In genomic region chr19:45736855-45737207, GRCm38 (mm10) we compare ENCODE assay signal across 9 mouse cellular contexts. TPM values are rescaled to one million over a fixed set of nuclear protein-coding genes. Genes with fewer than 3 reads are reported as not detected.
DNase-seq lines count a peak whose midpoint lies in the region; ATAC-seq and TF ChIP-seq lines count a peak whose summit lies in the region.
"Had no signal": no experiment of that assay in that cellular context is flagged by ENCODE, and none has a peak within 500 bp of the region (broad histone marks: within the 10 kb centered on the region; RNA-seq: fewer than 3 reads in every experiment).

No protein-coding gene starts in this region.

- H3K36me3 ChIP-seq in forebrain, embryonic 14.5 days (ENCODE audit: control insufficient read depth, insufficient read depth, low read length) = no peaks in the 10 kb centered on the region
- no peaks in the 10 kb centered on the region for H3K36me3 ChIP-seq in intestine, embryonic 14.5 days (ENCODE audit: control insufficient read depth, insufficient read depth, low read length)
- no peaks in the 10 kb centered on the region for H3K36me3 ChIP-seq in lung, embryonic 14.5 days (ENCODE audit: insufficient read depth)
- no peaks in the 10 kb centered on the region for H3K36me3 ChIP-seq in neural tube, embryonic 15.5 days
- H3K36me3 ChIP-seq: G1E had no signal

- peaks cover 8% of the 10 kb centered on the region for H3K4me1 ChIP-seq in forebrain, embryonic 14.5 days (ENCODE audit: control insufficient read depth, insufficient read depth, low read length)
- peaks cover 5% of the 10 kb centered on the region for H3K4me1 ChIP-seq in intestine, embryonic 14.5 days (replicated peaks; ENCODE audit: control insufficient read depth, insufficient read depth, low read length)
- peaks cover 6% of the 10 kb centered on the region; the same call in 1 of the 2 replicates for H3K4me1 ChIP-seq in lung, embryonic 14.5 days (ENCODE audit: insufficient read depth)
- H3K4me1 ChIP-seq in neural tube, embryonic 15.5 days = peaks cover 21% of the 10 kb centered on the region

- no peak overlapping the region for H3K27ac ChIP-seq in gastrocnemius, adult 2 months
- no peak overlapping the region for H3K27ac ChIP-seq in forebrain, embryonic 14.5 days (ENCODE audit: low read depth, low read length)
- no peak overlapping the region for H3K27ac ChIP-seq in intestine, embryonic 14.5 days (ENCODE audit: low read depth)
- no peak overlapping the region for H3K27ac ChIP-seq in lung, embryonic 14.5 days (ENCODE audit: low read depth)
- H3K27ac ChIP-seq in neural tube, embryonic 15.5 days (replicated peaks) = no peak overlapping the region

- 0 out of 2 replicates have a peak overlapping the region, but pooled peaks have one; percentile 25 for H3K9ac ChIP-seq in forebrain, embryonic 14.5 days (ENCODE audit: low read length)
- H3K9ac ChIP-seq in intestine, embryonic 14.5 days (ENCODE audit: low read length) = no peak overlapping the region
- no peak overlapping the region for H3K9ac ChIP-seq in lung, embryonic 14.5 days
- H3K9ac ChIP-seq in neural tube, embryonic 15.5 days (replicated peaks) = no peak overlapping the region

- TF ChIP-seq CTCF in gastrocnemius, adult 2 months (IDR thresholded peaks at IDR 0.05) = no peak
- no peak for TF ChIP-seq CTCF in lung, embryonic 14.5 days (IDR thresholded peaks at IDR 0.05; ENCODE audit: low read depth)

- H3K4me3 ChIP-seq in gastrocnemius, adult 2 months = peak overlapping the region; percentile 59
- H3K4me3 ChIP-seq in forebrain, embryonic 14.5 days (ENCODE audit: low read depth, low read length) = peak overlapping the region; percentile 19
- H3K4me3 ChIP-seq in intestine, embryonic 14.5 days (ENCODE audit: low read depth, low read length) = peak overlapping the region; percentile 17
- H3K4me3 ChIP-seq in lung, embryonic 14.5 days (ENCODE audit: low read depth, low read length) = peak overlapping the region; percentile 27
- H3K4me3 ChIP-seq in neural tube, embryonic 15.5 days (replicated peaks) = peak overlapping the region; percentile 22

- WGBS in forebrain, embryonic 14.5 days = 2% methylated on average over 28 of the region's 28 CpGs
- WGBS in intestine, embryonic 14.5 days = 3% methylated on average over 28 of the region's 28 CpGs
- WGBS in lung, embryonic 14.5 days = 1% methylated on average over 28 of the region's 28 CpGs
- under 1% methylated on average over 28 of the region's 28 CpGs for WGBS in neural tube, embryonic 15.5 days

- H3K9me3 ChIP-seq in forebrain, embryonic 14.5 days (replicated peaks; ENCODE audit: control insufficient read depth, low read length) = no peaks in the 10 kb centered on the region
- H3K9me3 ChIP-seq in intestine, embryonic 14.5 days (ENCODE audit: control insufficient read depth, low read length) = no peaks in the 10 kb centered on the region
- no peaks in the 10 kb centered on the region for H3K9me3 ChIP-seq in lung, embryonic 14.5 days (ENCODE audit: low read depth, low read length)
- H3K9me3 ChIP-seq in neural tube, embryonic 15.5 days (replicated peaks) = no peaks in the 10 kb centered on the region

- intact Hi-C loops in gastrocnemius, adult 2 months (cut with DNase I) = no loop called here
- intact Hi-C loops in gastrocnemius, postnatal 36 days (cut with DNase I) = no loop called here

- H3K27me3 ChIP-seq in forebrain, embryonic 14.5 days (replicated peaks; ENCODE audit: control insufficient read depth, insufficient read depth, low read length) = peaks cover 89% of the 10 kb centered on the region
- H3K27me3 ChIP-seq in intestine, embryonic 14.5 days (replicated peaks; ENCODE audit: control insufficient read depth, insufficient read depth, low read length) = peaks cover 78% of the 10 kb centered on the region
- peaks cover 97% of the 10 kb centered on the region for H3K27me3 ChIP-seq in lung, embryonic 14.5 days (ENCODE audit: insufficient read depth, low read length)
- H3K27me3 ChIP-seq in neural tube, embryonic 15.5 days (replicated peaks) = peaks cover 97% of the 10 kb centered on the region

- peak; percentile 52 for DNase-seq in gastrocnemius, adult 2 months
- DNase-seq in gastrocnemius, postnatal 36 days = no peak
- peak; percentile 29 for DNase-seq in MEL-GATA-1-ER (ENCODE audit: extremely low read depth, low read depth)
- DNase-seq in forebrain, embryonic 14.5 days (ENCODE audit: low spot score) = peak; percentile 64
- peak; percentile 78 for DNase-seq in intestine, embryonic 14.5 days (ENCODE audit: low spot score)
- DNase-seq in lung, embryonic 14.5 days = peak; percentile 78
- no peak for DNase-seq in layer of hippocampus, adult 11-12 months (ENCODE audit: low spot score)

- ATAC-seq in forebrain, embryonic 14.5 days = peak; percentile 67
- peak; percentile 57 for ATAC-seq in intestine, embryonic 14.5 days (replicated peaks; ENCODE audit: low FRiP score, low TSS enrichment, low read depth)
- peak; percentile 63; the same call in 1 of the 2 replicates for ATAC-seq in lung, embryonic 14.5 days (ENCODE audit: insufficient read depth)
- no peak for ATAC-seq in neural tube, embryonic 15.5 days (ENCODE audit: low FRiP score)

- H3K4me2 ChIP-seq in forebrain, embryonic 14.5 days (ENCODE audit: low read length) = peak overlapping the region; percentile 55
- peak overlapping the region; percentile 45 for H3K4me2 ChIP-seq in intestine, embryonic 14.5 days (ENCODE audit: low read length)
- peak overlapping the region; percentile 62 for H3K4me2 ChIP-seq in lung, embryonic 14.5 days
- peak overlapping the region; percentile 54 for H3K4me2 ChIP-seq in neural tube, embryonic 15.5 days

RNA-seq across cellular contexts. Expression of gene Fgf8, which starts 5.9 kb away (rescaled TPM):
- total RNA-seq in gastrocnemius, adult 2 months (2021) = not detected
- not detected for total RNA-seq in gastrocnemius, postnatal 36 days (2021)
- polyA plus RNA-seq in forebrain, embryonic 14.5 days (2014; fragmentation: Nextera tagmentation; extraction: Ambion mirVana) = 0.88 and 2.4 TPM in 2 replicates
- polyA plus RNA-seq in intestine, embryonic 14.5 days (2014; fragmentation: Nextera tagmentation; extraction: Ambion mirVana) = not detected in 2 replicates
- polyA plus RNA-seq in lung, embryonic 14.5 days (2014; fragmentation: Nextera tagmentation; extraction: Ambion mirVana) = not detected in 2 replicates
- 0.13 and 0.31 TPM in 2 replicates for polyA plus RNA-seq in neural tube, embryonic 15.5 days (2015; fragmentation: Nextera tagmentation; extraction: Ambion mirVana)
- total RNA-seq: G1E had no signal
- polyA plus RNA-seq: G1E had no signal

RNA-seq across cellular contexts. Expression of gene Npm3, which starts 12.6 kb away (rescaled TPM):
- 10 to 100 TPM; 11.0 to 13.3 TPM for total RNA-seq in gastrocnemius, adult 2 months (2021)
- 10 to 100 TPM; 10.6 to 12.0 TPM for total RNA-seq in gastrocnemius, postnatal 36 days (2021)
- polyA plus RNA-seq in forebrain, embryonic 14.5 days (2014; fragmentation: Nextera tagmentation; extraction: Ambion mirVana) = 11.7 and 12.7 TPM in 2 replicates
- 16.3 and 16.7 TPM in 2 replicates for polyA plus RNA-seq in intestine, embryonic 14.5 days (2014; fragmentation: Nextera tagmentation; extraction: Ambion mirVana)
- polyA plus RNA-seq in lung, embryonic 14.5 days (2014; fragmentation: Nextera tagmentation; extraction: Ambion mirVana) = 19.7 and 20.0 TPM in 2 replicates
- polyA plus RNA-seq in neural tube, embryonic 15.5 days (2015; fragmentation: Nextera tagmentation; extraction: Ambion mirVana) = 7.1 and 9.1 TPM in 2 replicates

RNA-seq across cellular contexts. Expression of gene Mgea5, which starts 46.8 kb away (rescaled TPM):
- total RNA-seq in gastrocnemius, adult 2 months (2021) = 10 to 100 TPM; 35.2 to 41.8 TPM
- 10 to 100 TPM; 26.2 to 31.1 TPM for total RNA-seq in gastrocnemius, postnatal 36 days (2021)
- polyA plus RNA-seq in forebrain, embryonic 14.5 days (2014; fragmentation: Nextera tagmentation; extraction: Ambion mirVana) = 70.2 and 77.0 TPM in 2 replicates
- polyA plus RNA-seq in intestine, embryonic 14.5 days (2014; fragmentation: Nextera tagmentation; extraction: Ambion mirVana) = 55.0 and 58.9 TPM in 2 replicates
- polyA plus RNA-seq in lung, embryonic 14.5 days (2014; fragmentation: Nextera tagmentation; extraction: Ambion mirVana) = 58.3 and 61.8 TPM in 2 replicates
- 64.6 and 71.2 TPM in 2 replicates for polyA plus RNA-seq in neural tube, embryonic 15.5 days (2015; fragmentation: Nextera tagmentation; extraction: Ambion mirVana)

Comparison
In these comparisons a context has a peak if more than half of its experiments do, and no peak if none do; other contexts are left out.
1. DNase-seq: peak in gastrocnemius, adult 2 months (single experiment), MEL-GATA-1-ER (single experiment), forebrain, embryonic 14.5 days (single experiment), intestine, embryonic 14.5 days (single experiment) and lung, embryonic 14.5 days (single experiment); none in gastrocnemius, postnatal 36 days (0 of 2) and layer of hippocampus, adult 11-12 months (single experiment).
2. Peak in every context shown above with its lines, with median percentiles within 50 percentile points of each other: H3K4me3 ChIP-seq and H3K4me2 ChIP-seq.